Mouse (Mus musculus) spleen, adult 2 months (tissue): ENCODE data around the gene Myl12a.

Experiments used
- CTCF ChIP-seq: fragments of 200-500 bp; IDR thresholded peaks from 2 replicates; pipeline ENCODE4 v1.5.1; 2011; ENCODE audit warnings: mild to moderate bottlenecking, inconsistent platforms; ENCODE audit not compliant: insufficient read depth, insufficient read length, insufficient replicate concordance; ENCODE audit errors: extremely low read depth
- POLR2A ChIP-seq: fragments of 200-500 bp; IDR thresholded peaks from 2 replicates; pipeline ENCODE4 v1.6.1; 2011; ENCODE audit warnings: low read depth, low read length, inconsistent platforms

- TF ChIP-seq CTCF (no peak), POLR2A (no peak)
These were observed 42.9 kb upstream of the Myl12a start for GRCm38 (mm10) chr17:71045591-71045990.
